Mouse (Mus musculus): ENCODE results near the gene Cercam.
"Not testable (repeated sequence)": the region's sequence is repeated elsewhere in the genome, so short reads cannot be mapped to it uniquely, and the experiment has no call there.

The Cercam gene

DNA sequence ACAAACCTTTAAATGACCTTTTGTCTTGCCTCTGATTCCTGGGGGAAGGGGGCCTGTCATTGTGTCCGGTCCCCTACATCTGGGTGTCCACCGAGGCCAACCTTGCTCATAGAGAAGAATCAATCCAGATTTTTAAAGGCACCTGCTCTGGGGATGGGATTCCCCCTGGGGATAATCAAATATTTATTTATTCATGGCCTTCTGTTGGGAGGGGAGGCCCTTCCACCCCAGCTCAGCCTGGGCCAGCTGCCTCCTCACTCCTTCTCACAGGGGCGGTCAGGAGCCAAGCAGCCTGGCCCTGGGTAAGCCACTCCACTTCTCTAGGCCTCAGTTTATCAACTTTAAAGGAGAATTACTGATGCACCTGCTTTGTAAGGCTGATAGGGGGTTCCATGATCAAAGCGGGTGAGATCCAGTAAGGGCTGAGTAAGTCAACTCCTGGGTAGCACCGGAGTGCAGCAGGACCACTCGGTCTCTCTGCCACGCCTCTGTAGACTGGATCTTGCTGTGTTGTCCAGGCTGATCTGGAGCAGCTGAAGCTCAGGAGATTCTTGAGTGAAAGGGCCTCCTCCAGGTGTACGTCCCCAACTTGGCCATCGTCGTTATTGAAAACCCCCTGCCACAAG lies 13.3 kb upstream of the Cercam start:
- no peak for DNase-seq

DNA sequence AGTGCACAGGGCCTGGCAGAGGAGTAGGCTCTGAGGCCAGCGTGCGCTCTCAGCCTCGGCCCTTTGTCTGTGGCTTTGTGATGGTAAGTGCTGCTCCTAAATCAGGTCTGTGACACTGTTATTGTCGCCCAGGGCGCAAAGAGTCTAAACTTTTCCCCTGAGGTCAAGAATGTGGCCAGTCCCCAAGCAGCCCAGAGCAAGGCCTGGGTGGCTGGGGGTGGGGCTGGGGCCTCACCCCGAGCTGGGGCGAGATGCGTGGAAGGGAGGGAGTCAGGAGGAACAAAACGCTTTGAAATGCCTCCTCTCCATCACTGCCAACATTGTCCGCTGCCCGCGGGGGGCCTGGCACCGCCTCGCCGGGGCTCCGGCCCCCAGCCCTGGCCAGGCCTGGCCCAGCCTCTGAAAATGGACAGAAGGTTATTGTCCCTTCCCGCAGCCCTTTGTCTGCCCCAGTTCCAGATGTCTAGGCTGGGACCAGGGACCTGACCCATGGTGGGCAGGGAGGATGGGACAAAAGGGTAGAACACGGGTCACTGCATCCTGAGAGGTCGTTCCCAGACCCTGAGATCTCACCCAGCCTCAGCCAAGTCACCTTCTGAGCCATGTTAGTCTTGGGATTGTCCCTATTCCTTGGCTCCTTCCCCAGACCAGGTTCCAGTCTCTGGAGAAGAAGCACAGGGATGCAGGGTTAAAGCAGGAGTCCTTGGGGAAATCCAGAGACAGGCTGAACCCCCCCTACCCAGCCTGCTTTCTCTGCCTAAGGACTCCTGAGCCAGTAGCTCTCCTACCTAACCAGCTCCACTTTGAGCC lies 12.3 kb upstream of the Cercam start:
- DNase-seq = no peak

- no peak for DNase-seq
Measured at GRCm38 (mm10) chr2:29857341-29857740, 11.6 kb upstream of the Cercam start.

GRCm38 (mm10) chr2:29857967-29858366 lies 11.0 kb upstream of the Cercam start:
- DNase-seq = no peak

GRCm38 (mm10) chr2:29858748-29859473 lies 10.1 kb upstream of the Cercam start:
- DNase-seq = no peak

GRCm38 (mm10) chr2:29865125-29865524 lies 3.8 kb upstream of the Cercam start:
- no peak for DNase-seq

DNA sequence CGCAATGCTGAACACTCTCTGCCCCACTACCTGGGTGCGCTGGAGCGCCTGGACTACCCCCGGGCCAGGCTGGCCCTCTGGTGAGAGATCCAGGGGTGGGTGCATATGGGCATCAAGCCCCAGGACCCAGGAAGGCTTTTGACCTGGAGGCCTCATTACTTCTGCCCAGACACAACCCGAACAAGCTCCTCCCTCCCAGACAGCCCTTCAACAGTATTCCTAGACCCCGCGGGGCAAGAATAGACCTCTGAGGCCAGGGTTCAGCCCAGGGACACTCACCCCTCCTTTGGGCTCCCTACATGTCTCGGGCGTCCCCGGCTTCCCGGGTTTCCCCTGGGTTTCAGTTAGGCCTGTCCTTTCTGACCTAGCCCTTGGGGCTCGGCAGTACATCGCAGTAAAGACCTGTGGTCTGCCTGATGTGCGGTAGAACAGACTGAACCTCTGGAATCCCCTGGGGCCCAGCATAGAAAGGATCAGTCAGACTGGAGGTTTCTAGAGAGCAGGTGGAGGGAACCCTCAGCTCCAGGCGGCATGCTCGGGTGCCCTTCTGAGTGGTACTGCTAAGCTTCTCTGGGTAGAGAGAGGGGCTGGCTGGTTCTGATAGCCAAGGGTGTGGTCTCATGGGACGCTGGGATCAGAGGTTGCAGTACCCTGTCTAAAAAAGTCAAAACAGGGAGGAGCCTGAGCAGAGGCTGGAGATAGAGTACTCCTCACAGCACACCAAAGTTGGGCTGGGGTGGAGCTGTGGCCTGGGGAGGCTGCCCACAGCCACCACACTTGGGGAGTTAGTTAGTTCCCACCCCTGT lies 885 bp downstream of the Cercam start:
- peak; percentile 97 for DNase-seq

DNA sequence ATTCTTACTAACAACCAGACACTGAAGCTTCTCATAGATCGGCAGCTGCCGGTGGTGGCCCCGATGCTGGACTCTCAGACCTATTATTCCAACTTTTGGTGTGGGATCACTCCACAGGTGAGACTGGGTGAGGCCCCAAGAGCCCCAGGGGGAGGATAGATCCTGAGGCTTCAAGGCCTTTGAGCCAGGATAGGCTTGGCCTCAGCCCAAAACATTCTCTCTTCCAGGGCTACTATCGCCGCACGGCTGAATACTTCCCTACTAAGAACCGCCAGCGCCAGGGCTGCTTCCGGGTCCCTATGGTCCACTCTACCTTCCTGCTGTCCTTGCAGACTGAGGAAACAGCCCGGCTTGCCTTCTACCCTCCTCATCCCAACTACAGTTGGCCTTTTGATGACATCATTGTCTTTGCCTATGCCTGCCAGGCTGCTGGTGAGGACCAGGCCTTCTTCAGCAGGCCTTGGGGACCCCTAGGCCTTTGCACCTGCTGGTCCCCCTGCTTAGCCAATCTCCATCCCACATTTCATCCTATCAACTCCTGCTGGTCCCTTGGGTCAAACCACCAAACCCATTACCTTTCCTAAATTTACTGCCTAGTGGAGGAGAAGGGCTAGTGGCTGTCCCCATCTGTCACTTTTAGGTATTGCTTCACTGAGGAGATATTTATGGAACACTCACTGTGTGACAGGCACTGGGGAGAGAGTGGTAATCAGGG lies 3.8 kb downstream of the Cercam start:
- DNase-seq = no peak

- DNase-seq = no peak
Measured at GRCm38 (mm10) chr2:29873801-29874200, 4.8 kb downstream of the Cercam start.

- DNase-seq = no peak
Measured at GRCm38 (mm10) chr2:29878061-29878460, 9.1 kb downstream of the Cercam start.

GRCm38 (mm10) chr2:29879191-29879590 lies 10.2 kb downstream of the Cercam start:
- DNase-seq = no peak

DNA sequence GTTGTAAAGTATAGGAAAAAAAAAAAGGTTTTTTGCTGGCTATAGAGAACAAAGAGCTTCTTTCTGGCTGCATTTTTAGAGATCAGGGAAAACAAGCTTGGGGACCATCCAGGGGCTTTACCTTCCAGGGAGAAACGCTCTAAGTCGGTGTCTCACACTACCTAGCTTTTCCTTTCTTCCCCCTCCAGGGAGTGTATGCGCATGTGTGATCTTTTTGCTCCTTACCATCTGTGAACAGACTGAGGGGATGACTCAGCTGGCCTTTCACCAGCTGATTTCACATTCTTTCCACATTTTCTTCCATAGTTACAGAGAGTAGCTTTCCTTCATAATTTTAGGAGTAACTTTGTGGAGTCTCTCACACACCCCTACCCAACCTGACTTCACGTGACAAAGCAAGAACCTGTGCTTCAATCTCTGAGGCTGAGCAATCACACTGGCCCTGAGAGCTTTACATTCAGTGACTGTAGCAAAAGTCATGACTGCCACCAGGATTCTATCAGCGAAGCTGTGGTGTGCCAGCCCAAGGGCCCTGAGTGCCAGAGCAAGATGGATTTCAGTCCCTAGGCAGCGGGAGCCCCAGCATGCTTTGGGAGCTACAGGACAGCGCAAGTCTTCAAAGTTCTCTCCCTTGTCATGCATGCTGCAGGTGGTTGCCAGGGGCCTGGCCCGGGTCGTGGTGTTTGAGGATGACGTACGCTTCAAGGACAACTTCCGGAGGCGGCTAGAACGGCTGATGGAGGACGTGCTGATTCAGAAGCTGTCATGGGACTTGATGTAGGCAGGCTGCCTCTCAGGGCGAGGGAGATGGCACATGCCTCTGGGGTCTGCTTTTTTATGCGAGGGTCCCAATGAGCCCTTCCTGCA lies 11.2 kb downstream of the Cercam start:
- peak; percentile 94 for DNase-seq

DNA sequence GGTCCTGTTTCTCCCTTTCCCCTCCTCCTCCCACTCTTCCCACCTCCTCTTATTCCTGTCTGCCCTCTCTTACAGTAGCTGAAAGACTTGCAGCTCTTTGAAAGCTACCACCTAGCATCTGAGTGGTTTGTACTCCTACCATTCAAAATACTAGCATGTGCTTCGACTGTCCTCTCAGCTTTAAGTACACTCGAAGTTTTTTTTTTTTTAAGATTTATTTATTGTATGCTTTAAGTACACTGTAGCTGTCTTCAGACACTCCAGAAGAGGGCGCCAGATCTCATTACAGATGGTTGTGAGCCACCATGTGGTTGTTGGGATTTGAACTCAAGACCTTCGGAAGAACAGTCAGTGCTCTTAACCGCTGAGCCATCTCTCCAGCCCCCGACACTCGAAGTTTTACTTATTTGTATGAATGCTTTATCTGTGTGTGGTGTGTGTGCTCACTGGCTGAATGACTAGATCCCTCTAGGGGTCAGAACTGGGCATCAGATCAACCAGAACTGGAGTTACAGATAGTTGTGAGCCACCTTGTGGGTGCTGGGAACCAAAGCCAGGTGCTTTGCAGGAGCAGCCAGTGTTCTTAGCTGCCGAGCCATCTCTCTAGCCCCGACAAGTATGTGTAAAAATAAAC lies 17.8 kb downstream of the Cercam start:
- not testable (repeated sequence) for DNase-seq

DNA sequence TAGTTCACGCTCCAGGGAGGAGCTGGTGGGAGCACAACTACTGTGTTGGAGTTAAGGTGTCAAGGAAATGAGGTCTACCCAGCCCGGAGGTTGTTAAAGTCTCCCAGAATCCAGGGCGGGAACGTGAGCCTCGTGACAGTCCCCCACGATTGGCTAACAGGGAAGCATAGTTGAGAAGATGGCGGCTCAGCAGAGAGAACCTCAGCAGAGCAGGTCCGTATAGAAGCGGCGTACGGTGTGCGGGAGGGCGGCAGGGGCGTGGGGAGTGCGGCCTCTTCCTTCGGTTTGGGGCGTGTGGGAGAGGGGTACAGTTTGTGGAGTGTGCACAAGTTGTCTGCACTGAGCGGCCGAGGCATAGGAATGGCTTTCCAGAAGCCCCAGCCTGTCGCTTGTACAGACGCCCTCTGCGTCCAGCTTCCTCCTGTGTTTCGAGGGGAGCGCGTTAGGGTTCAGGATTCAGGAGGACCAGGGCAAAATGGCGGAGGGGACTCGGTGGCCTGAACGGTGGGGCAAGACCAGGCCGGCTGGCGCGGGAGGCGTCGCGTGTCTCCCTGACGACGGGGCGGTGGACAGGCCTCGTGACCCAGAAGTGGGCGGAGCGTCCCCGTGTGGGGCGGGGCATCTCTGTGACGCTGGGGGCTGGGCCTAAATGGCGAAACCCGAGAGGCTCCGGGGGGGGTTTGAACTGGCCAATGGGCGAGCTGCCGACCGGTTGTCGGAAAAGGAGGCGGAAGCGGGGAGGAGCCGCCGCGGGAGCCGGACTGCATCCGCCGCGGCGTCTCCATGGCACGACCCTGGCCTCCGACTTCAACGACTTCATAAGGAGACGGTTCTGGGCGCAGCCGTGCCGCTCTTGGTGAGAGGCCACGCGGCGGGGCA lies 20.3 kb downstream of the Cercam start, which contains the start of gene Odf2:
Odf2 (plus strand) TSS at position 156 of the 879 bp plus-strand sequence.
- peak; percentile 100 for DNase-seq

GRCm38 (mm10) chr2:29889991-29890833 lies 21.2 kb downstream of the Cercam start:
- DNase-seq = peak; percentile 99

DNA sequence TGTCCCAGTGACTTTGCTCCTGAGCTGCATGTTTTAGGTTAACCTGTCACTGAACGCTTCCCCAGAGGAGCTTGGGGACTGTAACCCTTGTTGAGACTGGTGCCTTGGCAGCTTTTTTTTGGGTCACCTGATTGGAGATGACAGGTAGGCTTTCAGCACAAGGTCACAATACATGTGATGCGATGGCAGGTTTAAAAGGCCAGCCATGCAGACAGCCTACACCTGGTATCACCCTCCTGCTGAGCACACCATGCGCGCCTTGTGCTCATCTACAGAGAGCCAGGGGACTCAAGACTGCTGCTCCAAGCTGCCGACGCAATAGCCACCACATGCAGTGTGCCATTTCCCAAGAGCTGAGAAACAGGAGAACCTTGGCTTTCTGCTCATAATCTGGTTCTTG lies 22.8 kb downstream of the Cercam start:
- DNase-seq = no peak

- no peak for DNase-seq
Measured at GRCm38 (mm10) chr2:29896071-29896470, 27.1 kb downstream of the Cercam start.

GRCm38 (mm10) chr2:29897366-29897765 lies 28.4 kb downstream of the Cercam start:
- DNase-seq = no peak

DNA sequence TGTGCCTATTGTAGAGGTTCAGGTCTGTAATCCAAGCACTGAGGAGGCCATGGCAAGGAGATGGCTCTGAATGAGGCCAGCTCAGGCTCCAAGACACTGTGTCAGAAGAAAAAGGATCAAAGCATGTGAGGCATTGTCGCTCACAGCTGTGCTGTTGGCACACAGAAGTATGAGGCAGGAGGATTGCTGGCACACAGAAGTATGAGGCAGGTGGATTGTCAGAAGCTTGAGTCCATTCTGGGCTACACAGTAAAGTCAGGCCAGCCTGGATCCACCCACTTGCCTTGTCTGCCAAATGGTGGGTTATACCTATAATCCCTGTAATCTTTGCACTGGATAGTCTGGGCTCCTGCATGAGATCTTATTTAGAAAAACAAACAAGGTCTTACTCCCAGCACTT lies 29.1 kb downstream of the Cercam start:
- DNase-seq = no peak

All from heart, adult 11 months (tissue).